Mouse (Mus musculus) embryonic facial prominence, embryonic 14.5 days (tissue): ENCODE measurements at regions not wholly inside any gene's neighbourhood (a gene's known extent, or its start where the extent isn't known, plus 50 kb on each side); places are given as distances from the start of the nearest gene placed in this dataset.

ENCODE experiments used
- ATAC-seq: fragments of 200-750 bp; cut with Nextera tagmentation; 2 replicates; pipeline ENCODE4 v1.8.0; 2017; ENCODE audit warnings: low read depth, moderate number of reproducible peaks, moderate TSS enrichment
- DNase-seq: peaks from one replicate; pipeline ENCODE4 v3.0.0-alpha.2; 2015; ENCODE audit warnings: low spot score
- H3K27ac ChIP-seq: fragments of 300-500 bp; sonication (generic); replicated peaks from 2 replicates; pipeline ENCODE4 v1.5.1; 2014; ENCODE audit warnings: low read depth, mild to moderate bottlenecking, low read length, moderate library complexity
- H3K27me3 ChIP-seq: fragments of 300-500 bp; sonication (generic); replicated peaks from 2 replicates; pipeline ENCODE4 v1.6.1; 2014; ENCODE audit warnings: low read length; ENCODE audit not compliant: control insufficient read depth, insufficient read depth
- H3K36me3 ChIP-seq: fragments of 300-500 bp; sonication (generic); 2 replicates; pipeline ENCODE4 v1.6.1; 2014; ENCODE audit warnings: low read length, mixed read lengths; ENCODE audit not compliant: control insufficient read depth, insufficient read depth
- H3K4me1 ChIP-seq: fragments of 300-500 bp; sonication (generic); 2 replicates; pipeline ENCODE4 v1.6.1; 2014; ENCODE audit warnings: antibody characterized with exemption, low read length; ENCODE audit not compliant: control insufficient read depth, insufficient read depth
- H3K4me2 ChIP-seq: fragments of 300-500 bp; sonication (generic); 2 replicates; pipeline ENCODE4 v1.6.1; 2014; ENCODE audit warnings: low read depth, mild to moderate bottlenecking, low read length, moderate library complexity, mixed read lengths
- H3K4me3 ChIP-seq: fragments of 300-500 bp; sonication (generic); 2 replicates; pipeline ENCODE4 v1.5.1; 2014; ENCODE audit warnings: low read depth, mild to moderate bottlenecking, low read length
- H3K9ac ChIP-seq: fragments of 300-500 bp; sonication (generic); 2 replicates; pipeline ENCODE4 v1.6.1; 2014; ENCODE audit warnings: low read depth, mild to moderate bottlenecking, low read length, moderate library complexity, mixed read lengths
- H3K9me3 ChIP-seq: fragments of 300-500 bp; sonication (generic); 2 replicates; pipeline ENCODE4 v1.6.1; 2016; ENCODE audit warnings: low read length; ENCODE audit not compliant: control insufficient read depth
- WGBS: fragments of 180-500 bp; shearing (Covaris S2); extraction: QIAGEN DNeasy Blood & Tissue Kit; methylation state at CpG from one replicate; pipeline ENCODE4 v1.1.7; 2014; 5-methylcytosine and 5-hydroxymethylcytosine counted together

DNA sequence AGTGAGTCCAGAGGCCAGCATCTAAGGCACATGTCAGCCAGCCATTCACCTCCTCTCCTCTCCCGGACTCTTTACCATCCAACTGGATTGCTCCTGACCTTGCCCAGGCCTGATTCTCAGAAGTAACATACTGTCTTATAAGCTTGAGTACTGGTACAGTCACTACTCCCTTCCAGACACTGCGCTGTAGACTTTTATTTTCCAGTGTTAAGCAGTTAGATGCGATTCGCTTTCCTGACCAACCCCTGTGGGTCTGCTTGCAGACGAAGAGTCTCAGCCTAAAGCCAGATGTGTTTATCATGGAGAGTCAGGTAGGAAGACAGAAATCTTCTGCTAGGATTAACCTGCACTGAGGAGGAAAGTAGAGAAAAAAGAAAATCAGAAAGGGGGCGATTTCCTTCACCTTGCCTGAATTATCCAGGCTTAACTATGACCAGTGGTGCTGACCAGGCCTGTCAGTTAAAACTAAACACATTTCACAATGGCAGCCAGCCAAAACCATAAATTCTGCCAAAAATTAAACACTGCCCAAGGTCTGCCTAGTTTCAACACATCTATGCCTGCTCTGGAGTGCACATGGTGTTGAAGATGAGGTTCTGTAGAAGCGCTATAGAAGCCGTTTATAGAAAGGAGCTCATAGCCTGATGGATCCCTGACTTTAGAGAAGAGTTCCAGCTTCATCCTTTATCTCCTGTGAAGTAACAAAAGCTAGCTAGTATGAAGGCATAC, 199.5 kb upstream of the Mctp2 start:
- peak; percentile 33; the same call in 1 of the 2 replicates for ATAC-seq

GRCm38 (mm10) chr7:72507946-72508345, 201.5 kb upstream of the Mctp2 start:
- H3K4me3 ChIP-seq = no peak overlapping the region
- DNase-seq (no peak), ATAC-seq (no peak)
- 34% methylated on average over 5 of the region's 5 CpGs for WGBS
- H3K9ac ChIP-seq = no peak overlapping the region
- no peaks in the 10 kb centered on the region for H3K27me3 ChIP-seq
- H3K36me3 ChIP-seq = no peaks in the 10 kb centered on the region
- no peak overlapping the region for H3K4me2 ChIP-seq
- no peak overlapping the region for H3K27ac ChIP-seq
- no peaks in the 10 kb centered on the region for H3K9me3 ChIP-seq
- peaks cover 19% of the 10 kb centered on the region for H3K4me1 ChIP-seq

More for the DNA sequence above, 199.5 kb upstream of the Mctp2 start:
- DNase-seq = peak; percentile 66
- Histone ChIP-seq H3K4me1 (peaks cover 19% of the 10 kb centered on the region), H3K9ac (no peak overlapping the region), H3K27ac (peak overlapping the region; percentile 33; the same call in 1 of the 2 replicates), H3K36me3 (no peaks in the 10 kb centered on the region), H3K27me3 (no peaks in the 10 kb centered on the region), H3K4me2 (no peak overlapping the region), H3K9me3 (no peaks in the 10 kb centered on the region), H3K4me3 (no peak overlapping the region)
- WGBS = 54% methylated on average over 8 of the region's 8 CpGs

DNA sequence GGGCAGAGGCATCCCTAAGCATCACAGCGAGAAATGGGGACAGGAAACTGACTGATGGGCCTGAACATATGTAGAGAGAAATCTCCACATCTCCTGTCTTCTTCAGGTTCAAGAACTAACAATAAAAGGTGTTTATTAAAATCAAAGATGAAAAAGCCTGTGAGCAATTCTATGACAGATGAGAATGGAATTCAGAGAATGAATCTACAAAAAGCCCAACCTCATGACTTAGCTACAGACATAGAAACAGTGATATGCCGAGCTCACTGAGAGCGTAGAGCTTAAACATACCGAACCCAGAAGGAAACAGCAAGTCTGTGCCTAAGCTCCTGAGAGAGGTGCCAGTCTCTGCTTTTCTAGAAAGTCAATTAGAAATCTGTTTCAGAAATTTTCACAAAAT, 203.7 kb upstream of the Mctp2 start:
- DNase-seq (no peak), ATAC-seq (no peak)
- no peak overlapping the region for H3K27ac ChIP-seq
- WGBS = 70% methylated on average over 4 of the region's 4 CpGs
- H3K27me3 ChIP-seq = no peaks in the 10 kb centered on the region
- H3K4me2 ChIP-seq = no peak overlapping the region
- peaks cover 12% of the 10 kb centered on the region; the same call in 1 of the 2 replicates for H3K4me1 ChIP-seq
- no peaks in the 10 kb centered on the region for H3K36me3 ChIP-seq
- H3K9me3 ChIP-seq = no peaks in the 10 kb centered on the region
- H3K4me3 ChIP-seq = no peak overlapping the region
- no peak overlapping the region for H3K9ac ChIP-seq

DNA sequence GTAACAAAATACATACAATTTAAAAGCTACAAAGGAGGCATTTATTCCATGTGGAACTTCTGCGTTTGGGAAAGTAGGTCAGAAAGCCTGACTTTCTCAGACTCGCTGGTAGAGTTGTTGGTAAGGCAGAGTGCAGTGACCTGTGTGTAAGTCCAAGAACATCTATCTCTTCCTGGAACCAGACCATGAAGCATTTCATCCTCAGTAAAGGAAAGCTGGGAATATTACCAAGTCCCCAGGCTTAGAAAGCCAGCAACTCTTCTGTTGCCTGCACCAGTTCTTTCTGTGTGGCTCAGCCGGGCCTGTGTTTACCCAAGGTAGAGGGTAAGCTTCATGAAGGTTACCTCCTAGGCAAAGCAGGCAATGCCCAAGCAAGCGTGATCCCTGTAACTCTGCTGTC, 207.0 kb upstream of the Mctp2 start:
- H3K4me3 ChIP-seq = no peak overlapping the region
- 70% methylated on average over 4 of the region's 4 CpGs for WGBS
- no peaks in the 10 kb centered on the region for H3K27me3 ChIP-seq
- no peaks in the 10 kb centered on the region for H3K4me1 ChIP-seq
- H3K4me2 ChIP-seq = no peak overlapping the region
- H3K27ac ChIP-seq = no peak overlapping the region
- ATAC-seq = no peak
- no peaks in the 10 kb centered on the region for H3K9me3 ChIP-seq
- H3K36me3 ChIP-seq = no peaks in the 10 kb centered on the region
- no peak for DNase-seq
- no peak overlapping the region for H3K9ac ChIP-seq

DNA sequence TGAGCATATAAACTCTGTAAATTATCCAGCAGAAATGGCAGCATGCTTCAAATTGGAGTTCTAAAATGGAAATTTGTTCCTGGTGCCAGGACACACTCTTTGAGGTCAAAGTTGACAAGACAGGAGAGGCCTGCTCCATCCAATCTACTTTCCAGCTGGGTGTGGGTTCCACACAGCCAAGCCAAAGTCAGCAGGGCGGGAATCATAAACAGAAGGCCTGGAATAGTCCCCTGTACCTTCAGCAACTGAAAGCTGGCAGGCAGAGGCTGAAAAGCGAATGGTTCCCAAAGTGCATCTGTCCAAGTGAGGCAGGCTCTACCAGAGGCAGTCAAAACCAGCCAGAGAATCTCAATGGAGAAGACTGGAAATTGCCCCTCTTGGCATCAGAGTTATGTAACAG, 208.4 kb upstream of the Mctp2 start:
- Histone ChIP-seq H3K4me3 (no peak overlapping the region), H3K27me3 (no peaks in the 10 kb centered on the region), H3K4me1 (peaks cover 8% of the 10 kb centered on the region; the same call in 1 of the 2 replicates), H3K4me2 (no peak overlapping the region), H3K9ac (no peak overlapping the region), H3K9me3 (no peaks in the 10 kb centered on the region), H3K36me3 (no peaks in the 10 kb centered on the region), H3K27ac (no peak overlapping the region)
- ATAC-seq = no peak
- DNase-seq = no peak
- 85% methylated on average over 2 of the region's 2 CpGs for WGBS

- Histone ChIP-seq H3K4me3 (no peak overlapping the region), H3K9ac (no peak overlapping the region), H3K36me3 (no peaks in the 10 kb centered on the region), H3K27me3 (no peaks in the 10 kb centered on the region), H3K4me2 (no peak overlapping the region), H3K9me3 (no peaks in the 10 kb centered on the region), H3K27ac (no peak overlapping the region), H3K4me1 (peaks cover 8% of the 10 kb centered on the region; the same call in 1 of the 2 replicates)
- DNase-seq = no peak
- 43% methylated on average over 5 of the region's 5 CpGs for WGBS
- ATAC-seq = no peak
These were observed 212.1 kb upstream of the Mctp2 start for GRCm38 (mm10) chr7:72518421-72518972.

DNA sequence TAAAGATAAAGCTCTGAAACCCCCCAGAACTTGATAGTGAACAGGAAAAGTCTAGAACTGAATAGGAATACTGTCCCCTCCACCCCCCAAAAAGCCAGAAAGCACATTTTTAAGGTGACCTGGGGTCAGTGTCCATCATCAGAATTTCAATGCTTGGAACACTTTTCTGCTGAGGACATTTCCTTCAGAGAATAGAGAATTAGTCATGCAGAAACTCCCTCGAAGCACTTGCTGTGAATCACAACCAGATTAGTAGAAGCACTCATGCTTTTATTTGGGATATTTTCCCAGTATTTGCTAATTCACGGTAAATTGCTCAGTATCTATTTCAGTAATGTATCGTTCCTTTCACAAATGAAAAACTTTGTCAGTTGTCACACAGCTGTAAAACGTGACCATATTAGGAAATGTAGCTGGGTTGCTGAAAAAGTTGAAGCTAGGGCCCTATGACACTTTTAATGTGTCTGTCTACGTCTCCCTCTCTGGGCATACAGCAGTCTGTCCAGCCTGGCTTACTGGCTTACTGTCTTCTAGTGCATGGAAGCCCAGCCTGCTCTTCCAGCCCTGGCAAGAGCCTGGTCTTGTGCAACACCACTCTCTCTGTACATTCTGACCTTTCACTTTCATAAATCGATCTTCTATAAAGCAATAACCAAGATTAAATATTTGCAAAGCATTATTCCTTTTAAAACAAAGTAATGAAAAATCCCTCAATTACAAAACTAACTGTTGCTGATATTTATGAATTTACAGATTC, 213.1 kb upstream of the Mctp2 start:
- WGBS = 28% methylated on average over 6 of the region's 6 CpGs
- ATAC-seq (0 out of 2 replicates have a peak, but pooled peaks have one; percentile 44), DNase-seq (peak; percentile 57)
- Histone ChIP-seq H3K27me3 (no peaks in the 10 kb centered on the region), H3K4me3 (no peak overlapping the region), H3K4me2 (no peak overlapping the region), H3K4me1 (peaks cover 8% of the 10 kb centered on the region; the same call in 1 of the 2 replicates), H3K9ac (no peak overlapping the region), H3K36me3 (no peaks in the 10 kb centered on the region), H3K27ac (no peak overlapping the region; the same call in 1 of the 2 replicates), H3K9me3 (no peaks in the 10 kb centered on the region)

- WGBS = 78% methylated on average over 3 of the region's 3 CpGs
- DNase-seq = no peak
- ATAC-seq = no peak
These were observed 222.5 kb upstream of the Mctp2 start for GRCm38 (mm10) chr7:72528873-72529272.

More at GRCm38 (mm10) chr7:72528873-72529272, 222.5 kb upstream of the Mctp2 start:
- H3K9me3 ChIP-seq = no peaks in the 10 kb centered on the region
- no peaks in the 10 kb centered on the region for H3K4me1 ChIP-seq
- no peaks in the 10 kb centered on the region for H3K27me3 ChIP-seq
- no peak overlapping the region for H3K27ac ChIP-seq
- H3K9ac ChIP-seq = no peak overlapping the region
- H3K4me3 ChIP-seq = no peak overlapping the region
- H3K36me3 ChIP-seq = no peaks in the 10 kb centered on the region
- no peak overlapping the region for H3K4me2 ChIP-seq
